Mouse (Mus musculus) erythroblast, adult 5-6 weeks (primary cell): ENCODE data around the gene Sfxn4. TPM values are rescaled to one million over a fixed set of nuclear protein-coding genes. Genes with fewer than 3 reads are reported as not detected.

Experiments
- total RNA-seq, 2 experiments: library from RNA; stranded (forward) in 1 of 2; stranded (reverse) in 1 of 2; fragments of 150-400 nt in 1 of 2; fragments of 200-764, 138-1000 nt in 1 of 2; gene quantifications; 2 replicates each; pipeline versions ENCODE4 v1.2.3 to v1.2.4; 2015 to 2017; ENCODE audit warnings: low replicate concordance in 2 of 2

Sfxn4 gene
- total RNA-seq, 2 experiments from 2014 or later: 7.3 to 13.2 TPM

Other genes starting within 250 kb of the Sfxn4 start
- gene Nanos1, start 105.5 kb downstream of the Sfxn4 start, total RNA-seq (2015; ENCODE audit: low replicate concordance): 0.58 and 1.7 TPM in 2 replicates
- 1.6 and 2.9 TPM in 2 replicates for gene Nanos1, start 105.5 kb downstream of the Sfxn4 start, total RNA-seq (2017; ENCODE audit: low replicate concordance)
- 63.8 and 94.0 TPM in 2 replicates for gene Eif3a, start 70.8 kb downstream of the Sfxn4 start, total RNA-seq (2015; ENCODE audit: low replicate concordance)
- gene Eif3a, start 70.8 kb downstream of the Sfxn4 start, total RNA-seq (2017; ENCODE audit: low replicate concordance): 68.9 and 152 TPM in 2 replicates
- gene Fam45a, start 49.9 kb downstream of the Sfxn4 start, total RNA-seq (2015; ENCODE audit: low replicate concordance): 11.7 and 15.5 TPM in 2 replicates
- 6.6 and 14.0 TPM in 2 replicates for gene Fam45a, start 49.9 kb downstream of the Sfxn4 start, total RNA-seq (2017; ENCODE audit: low replicate concordance)
- 99.3 and 105 TPM in 2 replicates for gene Prdx3, start 13.1 kb upstream of the Sfxn4 start, total RNA-seq (2015; ENCODE audit: low replicate concordance)
- 88.4 and 96.3 TPM in 2 replicates for gene Prdx3, start 13.1 kb upstream of the Sfxn4 start, total RNA-seq (2017; ENCODE audit: low replicate concordance)
- 2.7 and 12.1 TPM in 2 replicates for gene Grk5, start 28.3 kb upstream of the Sfxn4 start, total RNA-seq (2015; ENCODE audit: low replicate concordance)
- gene Grk5, start 28.3 kb upstream of the Sfxn4 start, total RNA-seq (2017; ENCODE audit: low replicate concordance): 5.2 and 14.6 TPM in 2 replicates